Mouse (Mus musculus) CH12.LX (cell line): ENCODE data around the gene Rita1.

Experiments used
- CHD2 ChIP-seq: IDR thresholded peaks from 2 replicates; pipeline ENCODE4 v1.6.1; 2011; ENCODE audit warnings: low read length, improper control_type of control experiment
- CTCF ChIP-seq, 2 experiments: IDR thresholded peaks in 1 of 2; conservative IDR thresholded peaks in 1 of 2; 2 replicates each; pipeline ENCODE4 v1.5.1; 2011 to 2012; ENCODE audit warnings: low read depth in 2 of 2, low read length in 2 of 2, improper control_type of control experiment in 1 of 2, inconsistent platforms in 1 of 2, mild to moderate bottlenecking in 1 of 2, moderate library complexity in 1 of 2
- ELF1 ChIP-seq: IDR thresholded peaks from 2 replicates; pipeline ENCODE4 v1.6.1; 2014; ENCODE audit warnings: low read depth, mild to moderate bottlenecking, inconsistent platforms, low read length, improper control_type of control experiment
- EP300 ChIP-seq: IDR thresholded peaks from 2 replicates; pipeline ENCODE4 v1.6.1; 2011; ENCODE audit warnings: low read length, improper control_type of control experiment
- MAFK ChIP-seq: IDR thresholded peaks from 2 replicates; pipeline ENCODE4 v1.6.1; 2011; ENCODE audit warnings: low read length, improper control_type of control experiment; ENCODE audit not compliant: insufficient replicate concordance
- MAX ChIP-seq: IDR thresholded peaks from 2 replicates; pipeline ENCODE4 v1.6.1; 2011; ENCODE audit warnings: low read length, improper control_type of control experiment
- MAZ ChIP-seq: IDR thresholded peaks from 2 replicates; pipeline ENCODE4 v1.6.1; 2012; ENCODE audit warnings: low read depth, mild to moderate bottlenecking, inconsistent platforms, low read length, improper control_type of control experiment, moderate library complexity
- MEF2A ChIP-seq: IDR thresholded peaks from 2 replicates; pipeline ENCODE4 v1.6.1; 2014; ENCODE audit warnings: low read depth, mild to moderate bottlenecking, inconsistent platforms, low read length, improper control_type of control experiment, borderline replicate concordance
- MXI1 ChIP-seq: IDR thresholded peaks from 2 replicates; pipeline ENCODE4 v1.6.1; 2011; ENCODE audit warnings: mild to moderate bottlenecking, low read depth, low read length, improper control_type of control experiment
- POLR2A ChIP-seq: IDR thresholded peaks from 2 replicates; pipeline ENCODE4 v1.6.1; 2011; ENCODE audit warnings: low read depth, mild to moderate bottlenecking, improper control_type of control experiment, low read length
- TBP ChIP-seq: conservative IDR thresholded peaks from 2 replicates; pipeline ENCODE4 v1.6.1; 2011; ENCODE audit warnings: low read depth, low read length, improper control_type of control experiment
- ZNF384 ChIP-seq: IDR thresholded peaks from 2 replicates; pipeline ENCODE4 v1.6.1; 2012; ENCODE audit warnings: low read depth, low read length, improper control_type of control experiment, inconsistent platforms

DNA sequence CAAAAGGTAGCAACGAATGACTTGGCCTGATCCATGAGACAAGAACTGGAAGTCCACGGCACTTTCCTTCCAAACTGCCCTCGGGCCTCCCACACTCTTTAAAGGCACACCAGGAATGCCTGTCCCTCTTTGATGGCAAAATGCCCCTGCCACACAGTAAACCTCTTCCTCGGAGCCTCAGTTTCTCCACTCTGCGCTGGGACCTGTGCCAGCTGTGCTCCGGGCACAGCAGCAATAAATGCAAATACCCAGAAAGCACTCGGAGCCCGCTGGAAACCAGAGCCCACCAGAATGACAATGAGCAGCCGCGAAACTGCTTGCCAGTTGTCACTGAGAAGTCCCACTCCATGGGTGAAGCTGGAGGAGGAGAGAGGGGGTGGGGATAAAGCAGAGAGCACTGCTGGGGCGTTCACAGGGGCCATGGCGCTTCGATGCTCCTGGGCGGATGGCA lies 44.6 kb downstream of the Rita1 start:
- TF ChIP-seq ELF1: no peak
- no peak for TF ChIP-seq CTCF (conservative IDR thresholded peaks at IDR 0.05 in 1 of 2, IDR thresholded peaks at IDR 0.05 in 1 of 2; ENCODE audit: low read depth in 2 of 2, low read length in 2 of 2)
- TF ChIP-seq MAX: no peak
- TF ChIP-seq MEF2A: no peak
- no peak for TF ChIP-seq POLR2A
- TF ChIP-seq EP300: no peak
- TF ChIP-seq ZNF384: no peak
- no peak for TF ChIP-seq MAFK
- no peak for TF ChIP-seq MAZ
- no peak for TF ChIP-seq CHD2
- no peak for TF ChIP-seq TBP
- no peak for TF ChIP-seq MXI1
